In genomic region chr7:30520856-30521255, GRCm38 (mm10) we compare ENCODE assay signal across 20 mouse cellular contexts. TPM values are rescaled to one million over a fixed set of nuclear protein-coding genes. Genes with fewer than 3 reads are reported as not detected.
DNase-seq lines count a peak whose midpoint lies in the region; ATAC-seq and TF ChIP-seq lines count a peak whose summit lies in the region.
"Had no signal": no experiment of that assay in that cellular context is flagged by ENCODE, and none has a peak within 500 bp of the region (broad histone marks: within the 10 kb centered on the region; RNA-seq: fewer than 3 reads in every experiment).

No protein-coding gene starts in this region.

- H3K27ac ChIP-seq in hindbrain, embryonic 12.5 days = peak overlapping the region; percentile 52; the same call in 1 of the 2 replicates
- H3K27ac ChIP-seq in hindbrain, embryonic 14.5 days = no peak overlapping the region
- no peak overlapping the region for H3K27ac ChIP-seq in forebrain, embryonic 16.5 days (ENCODE audit: low read length)
- H3K27ac ChIP-seq in midbrain, postnatal 0 days (ENCODE audit: low read depth, low read length) = peak overlapping the region; percentile 51; the same call in 1 of the 2 replicates
- no peak overlapping the region for H3K27ac ChIP-seq in kidney, embryonic 16.5 days (ENCODE audit: low read length)
- H3K27ac ChIP-seq in kidney, embryonic 14.5 days (ENCODE audit: low read depth, low read length) = no peak overlapping the region
- H3K27ac ChIP-seq: embryonic facial prominence, embryonic 15.5 days; layer of hippocampus, adult 2 months; liver, embryonic 15.5 days; macrophage had no signal

- H3K27me3 ChIP-seq in hindbrain, embryonic 12.5 days = no peaks in the 10 kb centered on the region; the same call in 1 of the 2 replicates
- no peaks in the 10 kb centered on the region for H3K27me3 ChIP-seq in hindbrain, embryonic 14.5 days (ENCODE audit: control insufficient read depth, insufficient read depth, low read length)
- H3K27me3 ChIP-seq in forebrain, embryonic 16.5 days (replicated peaks; ENCODE audit: control insufficient read depth, insufficient read depth, low read length) = no peaks in the 10 kb centered on the region
- H3K27me3 ChIP-seq in midbrain, postnatal 0 days (ENCODE audit: insufficient read depth, low read length) = no peaks in the 10 kb centered on the region
- no peaks in the 10 kb centered on the region for H3K27me3 ChIP-seq in kidney, embryonic 16.5 days (ENCODE audit: insufficient read depth, low read length)
- H3K27me3 ChIP-seq in kidney, embryonic 14.5 days (ENCODE audit: control insufficient read depth, insufficient read depth, low read length) = no peaks in the 10 kb centered on the region
- H3K27me3 ChIP-seq: embryonic facial prominence, embryonic 15.5 days; liver, embryonic 15.5 days had no signal

- peaks cover 12% of the 10 kb centered on the region for H3K4me1 ChIP-seq in hindbrain, embryonic 12.5 days
- H3K4me1 ChIP-seq in hindbrain, embryonic 14.5 days (replicated peaks; ENCODE audit: control insufficient read depth, insufficient read depth, low read length) = no peaks in the 10 kb centered on the region; the same call in 1 of the 2 replicates
- peaks cover 7% of the 10 kb centered on the region for H3K4me1 ChIP-seq in forebrain, embryonic 16.5 days (replicated peaks; ENCODE audit: control insufficient read depth, insufficient read depth, low read length)
- no peaks in the 10 kb centered on the region for H3K4me1 ChIP-seq in midbrain, postnatal 0 days (ENCODE audit: insufficient read depth, low read length)
- H3K4me1 ChIP-seq in kidney, embryonic 16.5 days (ENCODE audit: insufficient read depth, low read length) = peaks cover 25% of the 10 kb centered on the region
- H3K4me1 ChIP-seq in kidney, embryonic 14.5 days (ENCODE audit: control insufficient read depth, insufficient read depth, low read length) = peaks cover 5% of the 10 kb centered on the region
- H3K4me1 ChIP-seq: liver, embryonic 15.5 days had no signal

- 68% methylated on average over 5 of the region's 5 CpGs for WGBS in hindbrain, embryonic 12.5 days
- WGBS in hindbrain, embryonic 14.5 days = 71% methylated on average over 5 of the region's 5 CpGs
- WGBS in forebrain, embryonic 16.5 days = 67% methylated on average over 5 of the region's 5 CpGs
- WGBS in midbrain, postnatal 0 days = 52% methylated on average over 5 of the region's 5 CpGs
- WGBS in kidney, embryonic 16.5 days = 76% methylated on average over 5 of the region's 5 CpGs
- 84% methylated on average over 5 of the region's 5 CpGs for WGBS in kidney, embryonic 14.5 days

- no peak for TF ChIP-seq CTCF in midbrain, postnatal 0 days (IDR thresholded peaks at IDR 0.05)

- no peak overlapping the region for H3K4me2 ChIP-seq in hindbrain, embryonic 12.5 days (replicated peaks)
- no peak overlapping the region for H3K4me2 ChIP-seq in hindbrain, embryonic 14.5 days (replicated peaks)
- no peak overlapping the region for H3K4me2 ChIP-seq in forebrain, embryonic 16.5 days (ENCODE audit: low read length)
- no peak overlapping the region for H3K4me2 ChIP-seq in midbrain, postnatal 0 days (ENCODE audit: low read depth, low read length, poor library complexity, severe bottlenecking)
- H3K4me2 ChIP-seq in kidney, embryonic 16.5 days (replicated peaks; ENCODE audit: low read depth, low read length) = no peak overlapping the region
- no peak overlapping the region for H3K4me2 ChIP-seq in kidney, embryonic 14.5 days (replicated peaks; ENCODE audit: low read depth, low read length)
- H3K4me2 ChIP-seq: embryonic facial prominence, embryonic 15.5 days; liver, embryonic 15.5 days had no signal

- H3K36me3 ChIP-seq in hindbrain, embryonic 12.5 days = peaks cover 39% of the 10 kb centered on the region
- peaks cover 40% of the 10 kb centered on the region for H3K36me3 ChIP-seq in hindbrain, embryonic 14.5 days (replicated peaks; ENCODE audit: control insufficient read depth, insufficient read depth)
- H3K36me3 ChIP-seq in forebrain, embryonic 16.5 days (ENCODE audit: control insufficient read depth, insufficient read depth) = peaks cover 16% of the 10 kb centered on the region
- H3K36me3 ChIP-seq in midbrain, postnatal 0 days (ENCODE audit: insufficient read depth, low read length) = peaks cover 31% of the 10 kb centered on the region
- peaks cover 17% of the 10 kb centered on the region for H3K36me3 ChIP-seq in kidney, embryonic 16.5 days (ENCODE audit: insufficient read depth, low read length)
- H3K36me3 ChIP-seq in kidney, embryonic 14.5 days (ENCODE audit: control insufficient read depth, insufficient read depth, low read length) = peaks cover 17% of the 10 kb centered on the region

- ATAC-seq in hindbrain, embryonic 12.5 days (ENCODE audit: low FRiP score) = 0 out of 2 replicates have a peak, but pooled peaks have one; percentile 15
- no peak for ATAC-seq in hindbrain, embryonic 14.5 days (ENCODE audit: low FRiP score)
- peak; percentile 11; the same call in 1 of the 2 replicates for ATAC-seq in forebrain, embryonic 16.5 days
- no peak for ATAC-seq in midbrain, postnatal 0 days (ENCODE audit: low FRiP score)
- ATAC-seq in kidney, embryonic 16.5 days (ENCODE audit: low FRiP score, low TSS enrichment) = no peak
- ATAC-seq in kidney, embryonic 14.5 days (ENCODE audit: low FRiP score, low TSS enrichment) = no peak
- ATAC-seq: intestine, postnatal 0 days had no signal

- H3K9me3 ChIP-seq in hindbrain, embryonic 12.5 days (replicated peaks) = no peaks in the 10 kb centered on the region
- no peaks in the 10 kb centered on the region for H3K9me3 ChIP-seq in hindbrain, embryonic 14.5 days (ENCODE audit: control insufficient read depth, low read length)
- no peaks in the 10 kb centered on the region for H3K9me3 ChIP-seq in forebrain, embryonic 16.5 days (ENCODE audit: control insufficient read depth, low read length)
- no peaks in the 10 kb centered on the region for H3K9me3 ChIP-seq in midbrain, postnatal 0 days (ENCODE audit: low read length)
- H3K9me3 ChIP-seq in kidney, embryonic 16.5 days (ENCODE audit: low read length) = no peaks in the 10 kb centered on the region
- no peaks in the 10 kb centered on the region for H3K9me3 ChIP-seq in kidney, embryonic 14.5 days (ENCODE audit: control insufficient read depth, low read length)
- H3K9me3 ChIP-seq: embryonic facial prominence, embryonic 15.5 days; liver, embryonic 15.5 days had no signal

- H3K9ac ChIP-seq in hindbrain, embryonic 12.5 days = no peak overlapping the region
- H3K9ac ChIP-seq in hindbrain, embryonic 14.5 days = no peak overlapping the region
- H3K9ac ChIP-seq in forebrain, embryonic 16.5 days (replicated peaks; ENCODE audit: low read depth, low read length) = no peak overlapping the region
- H3K9ac ChIP-seq in midbrain, postnatal 0 days (replicated peaks; ENCODE audit: low read length, poor library complexity, severe bottlenecking) = no peak overlapping the region
- no peak overlapping the region for H3K9ac ChIP-seq in kidney, embryonic 16.5 days (replicated peaks; ENCODE audit: low read length)
- no peak overlapping the region for H3K9ac ChIP-seq in kidney, embryonic 14.5 days (ENCODE audit: low read depth, low read length)
- H3K9ac ChIP-seq: embryonic facial prominence, embryonic 15.5 days; liver, embryonic 15.5 days had no signal

- no peak for DNase-seq in hindbrain, embryonic 14.5 days (ENCODE audit: low spot score)
- peak; percentile 77 for DNase-seq in cerebellum, adult 9-10 months
- DNase-seq in midbrain, postnatal 0 days (ENCODE audit: low spot score) = no peak
- DNase-seq in right cerebral cortex, postnatal 14 days = no peak
- DNase-seq: adrenal gland, postnatal 14 days; heart, adult 18-20 months; heart, postnatal 10 days; right cerebral cortex, postnatal 25 days; thymus, postnatal 36 days had no signal

- H3K4me3 ChIP-seq in hindbrain, embryonic 12.5 days = no peak overlapping the region
- no peak overlapping the region for H3K4me3 ChIP-seq in hindbrain, embryonic 14.5 days (replicated peaks; ENCODE audit: low read length)
- no peak overlapping the region for H3K4me3 ChIP-seq in forebrain, embryonic 16.5 days (replicated peaks; ENCODE audit: low read length)
- no peak overlapping the region for H3K4me3 ChIP-seq in midbrain, postnatal 0 days (ENCODE audit: low read depth, low read length)
- no peak overlapping the region for H3K4me3 ChIP-seq in kidney, embryonic 16.5 days (ENCODE audit: low read length)
- no peak overlapping the region for H3K4me3 ChIP-seq in kidney, embryonic 14.5 days (ENCODE audit: low read length)
- H3K4me3 ChIP-seq: embryonic facial prominence, embryonic 15.5 days; layer of hippocampus, adult 2 months; liver, embryonic 15.5 days had no signal

RNA-seq across cellular contexts. Expression of gene Arhgap33, which starts 14.0 kb away (rescaled TPM):
- 88.6 and 98.9 TPM in 2 replicates for polyA plus RNA-seq in hindbrain, embryonic 12.5 days (2016; fragmentation: Nextera tagmentation; extraction: Ambion mirVana)
- 112 TPM in 2 replicates for polyA plus RNA-seq in hindbrain, embryonic 14.5 days (2014; fragmentation: Nextera tagmentation; extraction: Ambion mirVana)
- polyA plus RNA-seq in forebrain, embryonic 16.5 days (2015; fragmentation: Nextera tagmentation; extraction: Ambion mirVana) = 122 and 148 TPM in 2 replicates
- total RNA-seq in midbrain, postnatal 0 days (2014; rRNA removed) = 67.0 and 68.2 TPM in 2 replicates
- polyA plus RNA-seq in midbrain, postnatal 0 days (2015; fragmentation: Nextera tagmentation; extraction: Ambion mirVana) = 113 TPM in 2 replicates
- polyA plus RNA-seq in kidney, embryonic 16.5 days (2015; fragmentation: Nextera tagmentation; extraction: Ambion mirVana) = 12.0 and 14.9 TPM in 2 replicates
- 13.4 and 17.3 TPM in 2 replicates for polyA plus RNA-seq in kidney, embryonic 14.5 days (2014; fragmentation: Nextera tagmentation; extraction: Ambion mirVana)

RNA-seq across cellular contexts. Expression of gene Prodh2, which starts 27.4 kb away (rescaled TPM):
- not detected in 2 replicates for polyA plus RNA-seq in hindbrain, embryonic 12.5 days (2016; fragmentation: Nextera tagmentation; extraction: Ambion mirVana)
- polyA plus RNA-seq in hindbrain, embryonic 14.5 days (2014; fragmentation: Nextera tagmentation; extraction: Ambion mirVana) = 0.48 TPM in 1 of 2 replicates, not detected in the other
- polyA plus RNA-seq in forebrain, embryonic 16.5 days (2015; fragmentation: Nextera tagmentation; extraction: Ambion mirVana) = not detected in 2 replicates
- total RNA-seq in midbrain, postnatal 0 days (2014; rRNA removed) = not detected in 2 replicates
- not detected in 2 replicates for polyA plus RNA-seq in midbrain, postnatal 0 days (2015; fragmentation: Nextera tagmentation; extraction: Ambion mirVana)
- 21.1 and 27.6 TPM in 2 replicates for polyA plus RNA-seq in kidney, embryonic 16.5 days (2015; fragmentation: Nextera tagmentation; extraction: Ambion mirVana)
- polyA plus RNA-seq in kidney, embryonic 14.5 days (2014; fragmentation: Nextera tagmentation; extraction: Ambion mirVana) = 0.94 and 2.3 TPM in 2 replicates
- total RNA-seq: heart, adult 18-20 months; heart, postnatal 10 days; layer of hippocampus, adult 2 months; left cerebral cortex, postnatal 25 days had no signal
- polyA plus RNA-seq: embryonic facial prominence, embryonic 15.5 days; macrophage; stomach, embryonic 14.5 days had no signal

RNA-seq across cellular contexts. Expression of gene Hspb6, which starts 31.1 kb away (rescaled TPM):
- 5.7 and 7.1 TPM in 2 replicates for polyA plus RNA-seq in hindbrain, embryonic 12.5 days (2016; fragmentation: Nextera tagmentation; extraction: Ambion mirVana)
- 9.3 and 12.6 TPM in 2 replicates for polyA plus RNA-seq in hindbrain, embryonic 14.5 days (2014; fragmentation: Nextera tagmentation; extraction: Ambion mirVana)
- 9.3 and 11.1 TPM in 2 replicates for polyA plus RNA-seq in forebrain, embryonic 16.5 days (2015; fragmentation: Nextera tagmentation; extraction: Ambion mirVana)
- total RNA-seq in midbrain, postnatal 0 days (2014; rRNA removed) = 5.9 and 6.2 TPM in 2 replicates
- 13.4 and 13.5 TPM in 2 replicates for polyA plus RNA-seq in midbrain, postnatal 0 days (2015; fragmentation: Nextera tagmentation; extraction: Ambion mirVana)
- 18.0 and 20.6 TPM in 2 replicates for polyA plus RNA-seq in kidney, embryonic 16.5 days (2015; fragmentation: Nextera tagmentation; extraction: Ambion mirVana)
- 8.9 and 9.2 TPM in 2 replicates for polyA plus RNA-seq in kidney, embryonic 14.5 days (2014; fragmentation: Nextera tagmentation; extraction: Ambion mirVana)

RNA-seq across cellular contexts. Expression of gene Proser3, which starts 31.2 kb away (rescaled TPM):
- polyA plus RNA-seq in hindbrain, embryonic 12.5 days (2016; fragmentation: Nextera tagmentation; extraction: Ambion mirVana) = 11.3 and 12.6 TPM in 2 replicates
- 10.4 and 11.0 TPM in 2 replicates for polyA plus RNA-seq in hindbrain, embryonic 14.5 days (2014; fragmentation: Nextera tagmentation; extraction: Ambion mirVana)
- 8.8 and 13.5 TPM in 2 replicates for polyA plus RNA-seq in forebrain, embryonic 16.5 days (2015; fragmentation: Nextera tagmentation; extraction: Ambion mirVana)
- 15.2 and 23.3 TPM in 2 replicates for total RNA-seq in midbrain, postnatal 0 days (2014; rRNA removed)
- polyA plus RNA-seq in midbrain, postnatal 0 days (2015; fragmentation: Nextera tagmentation; extraction: Ambion mirVana) = 3.3 and 3.4 TPM in 2 replicates
- 12.0 and 16.6 TPM in 2 replicates for polyA plus RNA-seq in kidney, embryonic 16.5 days (2015; fragmentation: Nextera tagmentation; extraction: Ambion mirVana)
- 15.2 and 25.0 TPM in 2 replicates for polyA plus RNA-seq in kidney, embryonic 14.5 days (2014; fragmentation: Nextera tagmentation; extraction: Ambion mirVana)

RNA-seq across cellular contexts. Expression of gene Lin37, which starts 38.8 kb away (rescaled TPM):
- polyA plus RNA-seq in hindbrain, embryonic 12.5 days (2016; fragmentation: Nextera tagmentation; extraction: Ambion mirVana) = 52.4 and 55.2 TPM in 2 replicates
- polyA plus RNA-seq in hindbrain, embryonic 14.5 days (2014; fragmentation: Nextera tagmentation; extraction: Ambion mirVana) = 49.2 and 49.4 TPM in 2 replicates
- polyA plus RNA-seq in forebrain, embryonic 16.5 days (2015; fragmentation: Nextera tagmentation; extraction: Ambion mirVana) = 52.9 and 55.1 TPM in 2 replicates
- total RNA-seq in midbrain, postnatal 0 days (2014; rRNA removed) = 15.7 and 32.0 TPM in 2 replicates
- polyA plus RNA-seq in midbrain, postnatal 0 days (2015; fragmentation: Nextera tagmentation; extraction: Ambion mirVana) = 53.5 and 54.1 TPM in 2 replicates
- 47.0 and 48.1 TPM in 2 replicates for polyA plus RNA-seq in kidney, embryonic 16.5 days (2015; fragmentation: Nextera tagmentation; extraction: Ambion mirVana)
- polyA plus RNA-seq in kidney, embryonic 14.5 days (2014; fragmentation: Nextera tagmentation; extraction: Ambion mirVana) = 38.5 and 48.0 TPM in 2 replicates

Comparison
In these comparisons a context has a peak if more than half of its experiments do, and no peak if none do; other contexts are left out.
1. ATAC-seq: peak in hindbrain, embryonic 12.5 days (single experiment) and forebrain, embryonic 16.5 days (single experiment); none in hindbrain, embryonic 14.5 days (single experiment), midbrain, postnatal 0 days (single experiment), kidney, embryonic 16.5 days (single experiment) and kidney, embryonic 14.5 days (single experiment).
2. H3K27ac ChIP-seq: peak in hindbrain, embryonic 12.5 days (single experiment) and midbrain, postnatal 0 days (single experiment); none in hindbrain, embryonic 14.5 days (single experiment), forebrain, embryonic 16.5 days (single experiment), kidney, embryonic 16.5 days (single experiment) and kidney, embryonic 14.5 days (single experiment).